Mouse (Mus musculus) adrenal gland, adult 18-20 months (tissue): Measurements from ENCODE around the gene Gm21190. TPM values are rescaled to one million over a fixed set of nuclear protein-coding genes. Genes with fewer than 3 reads are reported as not detected.
"Not testable (repeated sequence)": the region's sequence is repeated elsewhere in the genome, so short reads cannot be mapped to it uniquely, and the experiment has no call there.

Experiments used
- DNase-seq, 2 experiments: peaks; one replicate each; pipeline ENCODE4 v3.0.0; 2021 to 2022; ENCODE audit warnings: low spot score in 2 of 2
- total RNA-seq, 2 experiments: library from RNA; stranded (reverse); gene quantifications; 1 replicate in 1 of 2; 2 replicates in 1 of 2; pipeline ENCODE4 v1.2.3; 2021

The Gm21190 gene
- total RNA-seq, 2 experiments from 2014 or later, result not detected

- DNase-seq, result not testable (repeated sequence)
Measured at GRCm38 (mm10) chr5:15490934-15491333, 38.1 kb downstream of the Gm21190 start.

DNA sequence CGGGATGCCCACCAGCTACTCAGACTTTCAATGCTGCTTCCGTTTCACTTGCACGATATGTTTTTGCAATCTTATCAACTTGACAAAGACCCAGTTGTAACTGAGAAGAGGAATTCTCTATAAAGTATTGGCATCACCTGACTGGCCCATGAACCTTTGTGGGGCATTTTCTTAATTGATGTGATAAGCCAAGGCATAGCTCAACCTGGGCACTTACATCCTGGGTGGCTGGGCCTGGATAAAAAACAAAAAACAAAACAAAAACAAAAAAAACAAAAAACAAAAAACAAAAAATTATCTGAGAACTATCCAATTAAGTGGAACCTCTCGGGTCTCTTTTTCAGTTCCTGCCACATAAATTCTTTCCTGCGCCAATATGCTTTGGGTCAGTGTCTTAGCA is 40.3 kb downstream of the Gm21190 start:
- DNase-seq, result no peak

GRCm38 (mm10) chr5:15484616-15485015 is 44.4 kb downstream of the Gm21190 start:
- DNase-seq, result not testable (repeated sequence)

DNA sequence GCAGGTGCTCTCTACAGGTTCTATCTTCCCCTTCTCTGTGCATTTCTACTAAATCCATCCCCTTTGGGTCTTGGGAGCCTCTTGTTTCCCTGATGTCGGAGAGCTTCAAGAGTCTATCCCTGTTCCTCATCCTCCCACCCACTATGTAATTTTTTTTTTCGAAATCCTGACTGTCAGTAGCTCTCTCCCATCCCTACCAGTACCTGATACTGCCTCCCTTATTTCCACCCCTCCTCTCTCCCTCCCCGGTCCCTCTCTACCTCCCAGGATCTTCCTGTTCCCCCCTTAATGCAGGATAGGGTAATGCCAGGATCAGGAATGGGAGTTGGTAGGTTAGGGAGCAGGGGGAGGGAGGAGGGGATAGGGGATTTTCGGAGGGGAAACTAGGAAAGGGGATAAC is 45.4 kb downstream of the Gm21190 start:
- DNase-seq, result not testable (repeated sequence)

- DNase-seq, result peak in 1 of 2 experiments; percentile 12
Measured at GRCm38 (mm10) chr5:15482815-15483214, 46.2 kb downstream of the Gm21190 start.

GRCm38 (mm10) chr5:15476423-15476822 is 52.6 kb downstream of the Gm21190 start, which contains the start of gene Gm21149:
TSS of gene Gm21149 (minus strand) at chr5:15476523.
- DNase-seq, result not testable (repeated sequence)

Other genes starting within 250 kb of the Gm21190 start
- not detected for gene Gm21149, start 52.7 kb downstream of the Gm21190 start, total RNA-seq
- gene Gm21083, start 48.1 kb upstream of the Gm21190 start, total RNA-seq, result not detected
- not detected for gene Speer4d, start 89.8 kb upstream of the Gm21190 start, total RNA-seq
- not detected for gene 4930572O03Rik, start 127.8 kb upstream of the Gm21190 start, total RNA-seq
- gene Speer4c, start 185.0 kb upstream of the Gm21190 start, total RNA-seq, result not detected